In genomic region chr5:41842681-41843080, GRCm38 (mm10) we compare ENCODE assay signal across 8 mouse cellular contexts. TPM values are rescaled to one million over a fixed set of nuclear protein-coding genes. Genes with fewer than 3 reads are reported as not detected.
DNase-seq lines count a peak whose midpoint lies in the region; ATAC-seq and TF ChIP-seq lines count a peak whose summit lies in the region.

No protein-coding gene starts in this region.

- peak overlapping the region; percentile 99 for H3K4me3 ChIP-seq in embryonic facial prominence, embryonic 15.5 days (replicated peaks)
- peak overlapping the region; percentile 96; the same call in 1 of the 2 replicates for H3K4me3 ChIP-seq in hindbrain, embryonic 16.5 days (ENCODE audit: low read length)
- peak overlapping the region; percentile 78 to 98 for H3K4me3 ChIP-seq in liver, embryonic 14.5 days (ENCODE audit: insufficient read depth in 1 of 2, low read depth in 2 of 2, low read length in 2 of 2)
- peak overlapping the region; percentile 100 for H3K4me3 ChIP-seq in neural tube, embryonic 15.5 days (replicated peaks)

- peaks cover 20% of the 10 kb centered on the region for H3K4me1 ChIP-seq in embryonic facial prominence, embryonic 15.5 days
- H3K4me1 ChIP-seq in hindbrain, embryonic 16.5 days (ENCODE audit: control insufficient read depth, insufficient read depth, low read depth, low read length): peaks cover 20% of the 10 kb centered on the region
- peaks cover 17 to 19% of the 10 kb centered on the region in 2 experiments for H3K4me1 ChIP-seq in liver, embryonic 14.5 days (replicated peaks; ENCODE audit: control insufficient read depth in 2 of 2, insufficient read depth in 2 of 2, low read length in 1 of 2)
- peaks cover 24% of the 10 kb centered on the region for H3K4me1 ChIP-seq in neural tube, embryonic 15.5 days

- H3K9ac ChIP-seq in embryonic facial prominence, embryonic 15.5 days: no peak overlapping the region
- no peak overlapping the region for H3K9ac ChIP-seq in hindbrain, embryonic 16.5 days (ENCODE audit: low read depth, low read length)
- peak overlapping the region; percentile 89 for H3K9ac ChIP-seq in liver, embryonic 14.5 days (replicated peaks)
- no peak overlapping the region for H3K9ac ChIP-seq in neural tube, embryonic 15.5 days (replicated peaks)

- no peak for TF ChIP-seq CTCF in liver, embryonic 14.5 days (IDR thresholded peaks at IDR 0.05; ENCODE audit: low read depth)

- H3K4me2 ChIP-seq in embryonic facial prominence, embryonic 15.5 days (replicated peaks): peak overlapping the region; percentile 65
- H3K4me2 ChIP-seq in hindbrain, embryonic 16.5 days (ENCODE audit: low read length): peak overlapping the region; percentile 74
- H3K4me2 ChIP-seq in liver, embryonic 14.5 days (ENCODE audit: low read depth): peak overlapping the region; percentile 93
- H3K4me2 ChIP-seq in neural tube, embryonic 15.5 days: peak overlapping the region; percentile 82

- no peaks in the 10 kb centered on the region for H3K27me3 ChIP-seq in embryonic facial prominence, embryonic 15.5 days
- no peaks in the 10 kb centered on the region for H3K27me3 ChIP-seq in hindbrain, embryonic 16.5 days (replicated peaks; ENCODE audit: control insufficient read depth, insufficient read depth, low read length)
- no peaks in the 10 kb centered on the region for H3K27me3 ChIP-seq in liver, embryonic 14.5 days (ENCODE audit: control insufficient read depth, insufficient read depth, low read length)
- H3K27me3 ChIP-seq in neural tube, embryonic 15.5 days (replicated peaks): no peaks in the 10 kb centered on the region

- no peaks in the 10 kb centered on the region for H3K9me3 ChIP-seq in embryonic facial prominence, embryonic 15.5 days (replicated peaks)
- no peaks in the 10 kb centered on the region for H3K9me3 ChIP-seq in hindbrain, embryonic 16.5 days (ENCODE audit: control insufficient read depth, low read length)
- no peaks in the 10 kb centered on the region for H3K9me3 ChIP-seq in liver, embryonic 14.5 days (ENCODE audit: control insufficient read depth, low read length)
- no peaks in the 10 kb centered on the region for H3K9me3 ChIP-seq in neural tube, embryonic 15.5 days (replicated peaks)

- WGBS in embryonic facial prominence, embryonic 15.5 days: 27% methylated on average over 5 of the region's 5 CpGs
- WGBS in hindbrain, embryonic 16.5 days: 20% methylated on average over 5 of the region's 5 CpGs
- 13% methylated on average over 5 of the region's 5 CpGs for WGBS in liver, embryonic 14.5 days (ENCODE audit: insufficient replicate concordance)
- WGBS in neural tube, embryonic 15.5 days: 34% methylated on average over 5 of the region's 5 CpGs

- DNase-seq in ovary, postnatal 14 days (ENCODE audit: low spot score): peak; percentile 14
- DNase-seq in ovary, postnatal 10 days (ENCODE audit: low spot score): no peak
- peak; percentile 74 to 90 for DNase-seq in adrenal gland, adult (ENCODE audit: inconsistent age in 2 of 2, low spot score in 1 of 2)
- no peak for DNase-seq in liver, embryonic 14.5 days (ENCODE audit: low read depth in 3 of 3, low spot score in 3 of 3)
- no peak for DNase-seq in layer of hippocampus, adult 18-20 months (ENCODE audit: low spot score in 2 of 2)

- H3K27ac ChIP-seq in embryonic facial prominence, embryonic 15.5 days (replicated peaks): no peak overlapping the region
- no peak overlapping the region for H3K27ac ChIP-seq in hindbrain, embryonic 16.5 days (ENCODE audit: low read depth, low read length)
- H3K27ac ChIP-seq in liver, embryonic 14.5 days: peak overlapping the region; percentile 5; the same call in 1 of the 2 replicates
- no peak overlapping the region for H3K27ac ChIP-seq in neural tube, embryonic 15.5 days (replicated peaks)

- no peak for TF ChIP-seq EP300 in liver, embryonic 14.5 days (IDR thresholded peaks at IDR 0.05; ENCODE audit: low read depth)

- no peak for ATAC-seq in embryonic facial prominence, embryonic 15.5 days (ENCODE audit: insufficient number of reproducible peaks, low FRiP score, low TSS enrichment, low read depth)
- ATAC-seq in hindbrain, embryonic 16.5 days: no peak
- no peak for ATAC-seq in liver, embryonic 14.5 days (ENCODE audit: insufficient read depth)
- no peak for ATAC-seq in neural tube, embryonic 15.5 days (ENCODE audit: low FRiP score)

- no peaks in the 10 kb centered on the region for H3K36me3 ChIP-seq in embryonic facial prominence, embryonic 15.5 days
- no peaks in the 10 kb centered on the region for H3K36me3 ChIP-seq in hindbrain, embryonic 16.5 days (ENCODE audit: control insufficient read depth, insufficient read depth, low read length)
- no peaks in the 10 kb centered on the region for H3K36me3 ChIP-seq in liver, embryonic 14.5 days (replicated peaks; ENCODE audit: control insufficient read depth, insufficient read depth, low read depth)
- no peaks in the 10 kb centered on the region for H3K36me3 ChIP-seq in neural tube, embryonic 15.5 days

RNA-seq across cellular contexts. Expression of gene Bod1l, which starts 1.4 kb away (rescaled TPM):
- polyA plus RNA-seq in embryonic facial prominence, embryonic 15.5 days (2015; fragmentation: Nextera tagmentation; extraction: Ambion mirVana): 24.9 and 26.7 TPM in 2 replicates
- 25.1 and 26.3 TPM in 2 replicates for polyA plus RNA-seq in hindbrain, embryonic 16.5 days (2015; fragmentation: Nextera tagmentation; extraction: Ambion mirVana)
- 2.5 and 4.4 TPM in 2 replicates for polyA plus RNA-seq in liver, embryonic 14.5 days (2012; rRNA removed)
- polyA plus RNA-seq in liver, embryonic 14.5 days (2014; fragmentation: Nextera tagmentation; extraction: Ambion mirVana): 7.9 and 8.4 TPM in 2 replicates
- 29.4 and 30.1 TPM in 2 replicates for polyA plus RNA-seq in neural tube, embryonic 15.5 days (2015; fragmentation: Nextera tagmentation; extraction: Ambion mirVana)
- total RNA-seq in layer of hippocampus, adult 18-20 months (2021): 10 to 100 TPM; 38.5 to 38.9 TPM

Comparison
In these comparisons a context has a peak if more than half of its experiments do, and no peak if none do; other contexts are left out.
1. DNase-seq: peak in ovary, postnatal 14 days (single experiment) and adrenal gland, adult (2 of 2); none in ovary, postnatal 10 days (single experiment), liver, embryonic 14.5 days (0 of 3) and layer of hippocampus, adult 18-20 months (0 of 2).
2. Peak in every context shown above with its lines, with median percentiles within 50 percentile points of each other: H3K4me2 ChIP-seq and H3K4me3 ChIP-seq.